Mouse (Mus musculus): ENCODE measurements around the gene Pmm2.
A peak's percentile ranks its signal among the peaks of the same experiment; 100 is the strongest.

The Pmm2 gene

GRCm38 (mm10) chr16:8685087-8685486 lies 47.6 kb downstream of the Pmm2 start:
- DNase-seq: no peak

- peak; percentile 81 for DNase-seq
These were observed 48.8 kb downstream of the Pmm2 start for GRCm38 (mm10) chr16:8686121-8686870.

GRCm38 (mm10) chr16:8686871-8687535 lies 49.5 kb downstream of the Pmm2 start:
- no peak for DNase-seq

- no peak for DNase-seq
These were observed 50.2 kb downstream of the Pmm2 start for GRCm38 (mm10) chr16:8687559-8688112.

GRCm38 (mm10) chr16:8689979-8690656 lies 52.6 kb downstream of the Pmm2 start:
- no peak for DNase-seq

- DNase-seq: no peak
These were observed 53.7 kb downstream of the Pmm2 start for GRCm38 (mm10) chr16:8691206-8691605.

GRCm38 (mm10) chr16:8699556-8699955 lies 62.1 kb downstream of the Pmm2 start:
- no peak for DNase-seq

- no peak for DNase-seq
These were observed 63.1 kb downstream of the Pmm2 start for GRCm38 (mm10) chr16:8700586-8700985.

GRCm38 (mm10) chr16:8711998-8712397 lies 74.5 kb downstream of the Pmm2 start:
- DNase-seq: no peak

Data from thymus, postnatal 25 days (tissue).